Mouse (Mus musculus): ENCODE measurements around the gene Dnmt3b. TPM values are rescaled to one million over a fixed set of nuclear protein-coding genes. Genes with fewer than 3 reads are reported as not detected.

Gene Dnmt3b
- 17.3 and 18.1 TPM in 2 replicates for polyA plus RNA-seq (2015; fragmentation: Nextera tagmentation; extraction: Ambion mirVana)

GRCm38 (mm10) chr2:153649298-153650013 lies at the start of gene Dnmt3b:
Dnmt3b (plus strand) TSS chr2:153649450.
- H3K4me2 ChIP-seq (replicated peaks; ENCODE audit: low read depth, low read length), result peak within 1 kb of the TSS; percentile 90
- peak within 1 kb of the TSS; percentile 87 for H3K9ac ChIP-seq (replicated peaks; ENCODE audit: low read length)
- ATAC-seq (ENCODE audit: low FRiP score, low TSS enrichment), result peak; percentile 90
- no peaks in the 10 kb centered on the region for H3K36me3 ChIP-seq (ENCODE audit: insufficient read depth, low read length)
- H3K27ac ChIP-seq (ENCODE audit: low read length), result no peak within 1 kb of the TSS
- H3K27me3 ChIP-seq (ENCODE audit: insufficient read depth, low read length), result no peaks in the 10 kb centered on the region
- WGBS, result under 1% methylated on average over 55 of the region's 93 CpGs
- H3K9me3 ChIP-seq (ENCODE audit: low read length), result no peaks in the 10 kb centered on the region
- peak within 1 kb of the TSS; percentile 85 for H3K4me3 ChIP-seq (ENCODE audit: low read length)
- peaks cover 22% of the 10 kb centered on the region for H3K4me1 ChIP-seq (ENCODE audit: insufficient read depth, low read length)

- peak; percentile 86 for ATAC-seq (ENCODE audit: low FRiP score, low TSS enrichment)
- no peak overlapping the region for H3K4me3 ChIP-seq (ENCODE audit: low read length)
- H3K27me3 ChIP-seq (ENCODE audit: insufficient read depth, low read length), result no peaks in the 10 kb centered on the region
- no peaks in the 10 kb centered on the region for H3K9me3 ChIP-seq (ENCODE audit: low read length)
- H3K4me2 ChIP-seq (replicated peaks; ENCODE audit: low read depth, low read length), result no peak overlapping the region
- WGBS, result 56% methylated on average over 6 of the region's 6 CpGs
- H3K4me1 ChIP-seq (ENCODE audit: insufficient read depth, low read length), result peaks cover 16% of the 10 kb centered on the region
- H3K9ac ChIP-seq (replicated peaks; ENCODE audit: low read length), result no peak overlapping the region
- no peaks in the 10 kb centered on the region for H3K36me3 ChIP-seq (ENCODE audit: insufficient read depth, low read length)
- peak overlapping the region; percentile 41 for H3K27ac ChIP-seq (ENCODE audit: low read length)
Measured at GRCm38 (mm10) chr2:153600021-153600666, 49.1 kb upstream of the Dnmt3b start.

GRCm38 (mm10) chr2:153600667-153601648 lies 48.3 kb upstream of the Dnmt3b start:
- no peak; the same call in 1 of the 2 replicates for ATAC-seq (ENCODE audit: low FRiP score, low TSS enrichment)
- no peaks in the 10 kb centered on the region for H3K36me3 ChIP-seq (ENCODE audit: insufficient read depth, low read length)
- H3K4me1 ChIP-seq (ENCODE audit: insufficient read depth, low read length), result peaks cover 16% of the 10 kb centered on the region
- H3K9ac ChIP-seq (replicated peaks; ENCODE audit: low read length), result no peak overlapping the region
- H3K27me3 ChIP-seq (ENCODE audit: insufficient read depth, low read length), result no peaks in the 10 kb centered on the region
- H3K4me3 ChIP-seq (ENCODE audit: low read length), result no peak overlapping the region
- WGBS, result 65% methylated on average over 16 of the region's 16 CpGs
- H3K4me2 ChIP-seq (replicated peaks; ENCODE audit: low read depth, low read length), result no peak overlapping the region
- H3K27ac ChIP-seq (ENCODE audit: low read length), result peak overlapping the region; percentile 41
- no peaks in the 10 kb centered on the region for H3K9me3 ChIP-seq (ENCODE audit: low read length)

- 42% methylated on average over 4 of the region's 4 CpGs for WGBS
- no peak overlapping the region for H3K4me2 ChIP-seq (replicated peaks; ENCODE audit: low read depth, low read length)
- H3K9me3 ChIP-seq (ENCODE audit: low read length), result no peaks in the 10 kb centered on the region
- H3K9ac ChIP-seq (replicated peaks; ENCODE audit: low read length), result no peak overlapping the region
- peaks cover 10% of the 10 kb centered on the region for H3K4me1 ChIP-seq (ENCODE audit: insufficient read depth, low read length)
- no peak overlapping the region for H3K4me3 ChIP-seq (ENCODE audit: low read length)
- H3K27me3 ChIP-seq (ENCODE audit: insufficient read depth, low read length), result no peaks in the 10 kb centered on the region
- ATAC-seq (ENCODE audit: low FRiP score, low TSS enrichment), result no peak
- H3K27ac ChIP-seq (ENCODE audit: low read length), result no peak overlapping the region
- H3K36me3 ChIP-seq (ENCODE audit: insufficient read depth, low read length), result no peaks in the 10 kb centered on the region
Measured at GRCm38 (mm10) chr2:153603724-153604123, 45.5 kb upstream of the Dnmt3b start.

GRCm38 (mm10) chr2:153606421-153606820 lies 42.8 kb upstream of the Dnmt3b start:
- WGBS, result 84% methylated on average over 3 of the region's 3 CpGs
- H3K9ac ChIP-seq (replicated peaks; ENCODE audit: low read length), result no peak overlapping the region
- H3K27me3 ChIP-seq (ENCODE audit: insufficient read depth, low read length), result no peaks in the 10 kb centered on the region
- H3K4me2 ChIP-seq (replicated peaks; ENCODE audit: low read depth, low read length), result no peak overlapping the region
- no peak overlapping the region for H3K27ac ChIP-seq (ENCODE audit: low read length)
- no peaks in the 10 kb centered on the region for H3K9me3 ChIP-seq (ENCODE audit: low read length)
- H3K4me1 ChIP-seq (ENCODE audit: insufficient read depth, low read length), result peaks cover 14% of the 10 kb centered on the region
- no peak for ATAC-seq (ENCODE audit: low FRiP score, low TSS enrichment)
- H3K4me3 ChIP-seq (ENCODE audit: low read length), result no peak overlapping the region
- no peaks in the 10 kb centered on the region for H3K36me3 ChIP-seq (ENCODE audit: insufficient read depth, low read length)

DNA sequence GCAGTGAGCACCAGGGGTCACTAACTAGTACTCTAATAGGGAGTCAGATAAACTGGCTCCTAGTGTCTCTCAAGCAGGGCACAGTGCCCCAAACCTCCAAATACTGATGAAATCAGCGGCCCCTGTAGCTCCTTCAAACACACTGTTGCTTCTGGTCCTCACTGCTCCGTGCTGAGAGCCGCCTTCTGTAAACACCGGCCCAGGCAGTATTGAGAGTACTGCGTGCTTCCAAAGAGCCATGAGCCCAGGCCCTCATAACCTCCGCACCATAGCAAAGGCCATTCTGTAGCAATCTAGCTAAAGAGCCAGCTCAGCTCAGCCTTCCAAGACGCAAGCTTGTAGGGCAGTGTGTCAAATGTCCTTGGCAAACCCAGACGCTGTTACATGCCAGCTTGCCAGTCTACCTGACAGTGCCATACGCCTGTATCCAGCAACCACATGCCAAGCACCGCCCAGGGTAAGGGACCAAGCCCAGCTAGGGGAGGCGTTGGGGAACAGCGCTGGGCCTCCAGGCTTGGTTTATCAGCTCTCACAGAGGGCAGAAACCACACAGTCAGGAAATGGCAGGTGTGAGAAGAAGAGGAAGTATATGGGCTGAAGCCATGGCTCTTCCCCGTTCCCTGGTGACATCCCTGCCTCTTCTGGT lies 41.3 kb upstream of the Dnmt3b start:
- H3K9ac ChIP-seq (replicated peaks; ENCODE audit: low read length), result no peak overlapping the region
- no peak overlapping the region for H3K4me2 ChIP-seq (replicated peaks; ENCODE audit: low read depth, low read length)
- no peak overlapping the region for H3K4me3 ChIP-seq (ENCODE audit: low read length)
- WGBS, result 81% methylated on average over 13 of the region's 13 CpGs
- no peak for ATAC-seq (ENCODE audit: low FRiP score, low TSS enrichment)
- peaks cover 19% of the 10 kb centered on the region for H3K4me1 ChIP-seq (ENCODE audit: insufficient read depth, low read length)
- H3K27me3 ChIP-seq (ENCODE audit: insufficient read depth, low read length), result no peaks in the 10 kb centered on the region
- no peak overlapping the region for H3K27ac ChIP-seq (ENCODE audit: low read length)
- H3K36me3 ChIP-seq (ENCODE audit: insufficient read depth, low read length), result no peaks in the 10 kb centered on the region
- no peaks in the 10 kb centered on the region for H3K9me3 ChIP-seq (ENCODE audit: low read length)

GRCm38 (mm10) chr2:153609058-153609457 lies 40.2 kb upstream of the Dnmt3b start:
- Histone ChIP-seq H3K4me2 (replicated peaks; ENCODE audit: low read depth, low read length) (no peak overlapping the region), H3K4me3 (ENCODE audit: low read length) (no peak overlapping the region), H3K9ac (replicated peaks; ENCODE audit: low read length) (no peak overlapping the region), H3K27ac (ENCODE audit: low read length) (no peak overlapping the region), H3K9me3 (ENCODE audit: low read length) (no peaks in the 10 kb centered on the region), H3K27me3 (ENCODE audit: insufficient read depth, low read length) (no peaks in the 10 kb centered on the region), H3K36me3 (ENCODE audit: insufficient read depth, low read length) (no peaks in the 10 kb centered on the region), H3K4me1 (ENCODE audit: insufficient read depth, low read length) (peaks cover 19% of the 10 kb centered on the region)
- ATAC-seq (ENCODE audit: low FRiP score, low TSS enrichment), result peak; percentile 17; the same call in 1 of the 2 replicates
- 69% methylated on average over 8 of the region's 8 CpGs for WGBS

- Histone ChIP-seq H3K4me3 (ENCODE audit: low read length) (no peak overlapping the region), H3K9me3 (ENCODE audit: low read length) (no peaks in the 10 kb centered on the region), H3K27ac (ENCODE audit: low read length) (no peak overlapping the region; the same call in 1 of the 2 replicates), H3K27me3 (ENCODE audit: insufficient read depth, low read length) (no peaks in the 10 kb centered on the region), H3K9ac (replicated peaks; ENCODE audit: low read length) (0 out of 2 replicates have a peak overlapping the region, but pooled peaks have one; percentile 25), H3K4me2 (replicated peaks; ENCODE audit: low read depth, low read length) (0 out of 2 replicates have a peak overlapping the region, but pooled peaks have one; percentile 23), H3K36me3 (ENCODE audit: insufficient read depth, low read length) (no peaks in the 10 kb centered on the region), H3K4me1 (ENCODE audit: insufficient read depth, low read length) (peaks cover 19% of the 10 kb centered on the region)
- ATAC-seq (ENCODE audit: low FRiP score, low TSS enrichment), result peak; percentile 67
- WGBS, result 15% methylated on average over 9 of the region's 9 CpGs
Measured at GRCm38 (mm10) chr2:153609548-153609947, 39.7 kb upstream of the Dnmt3b start.

All from kidney, embryonic 16.5 days (tissue).